Mouse (Mus musculus): ENCODE measurements around the gene Mark2. TPM values are rescaled to one million over a fixed set of nuclear protein-coding genes. Genes with fewer than 3 reads are reported as not detected.

Mark2 gene
- polyA plus RNA-seq, 1 experiment from 2014 or later = 53.9 TPM

DNA sequence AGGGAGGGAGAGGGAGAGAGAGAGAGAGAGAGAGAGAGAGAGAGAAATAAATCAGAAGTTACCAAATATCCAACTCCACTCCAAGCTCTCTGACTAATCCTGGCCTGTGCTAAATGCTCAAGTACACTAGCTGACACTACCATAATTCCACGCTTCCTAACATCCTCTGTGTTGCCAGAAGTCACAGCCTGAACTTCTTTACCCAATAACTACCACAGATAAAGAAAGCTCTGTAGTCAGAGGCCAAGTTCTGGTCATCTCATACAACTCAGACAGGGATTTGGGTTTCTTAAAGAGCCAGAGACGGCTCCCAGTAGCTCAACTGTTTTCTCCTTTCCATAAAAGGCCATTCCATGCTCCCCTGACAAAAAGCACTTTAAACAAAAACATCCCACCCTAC is 36.9 kb downstream of the Mark2 start:
- 86% methylated on average over 2 of the region's 2 CpGs for WGBS
- Histone ChIP-seq H3K36me3 (ENCODE audit: control insufficient read depth, insufficient read depth, low read length) (no peaks in the 10 kb centered on the region; the same call in 1 of the 2 replicates), H3K4me2 (no peak overlapping the region), H3K9me3 (ENCODE audit: control insufficient read depth, low read length) (no peaks in the 10 kb centered on the region), H3K27me3 (ENCODE audit: control insufficient read depth, insufficient read depth, low read length) (no peaks in the 10 kb centered on the region), H3K4me3 (ENCODE audit: low read depth, low read length) (no peak overlapping the region), H3K27ac (ENCODE audit: low read depth, low read length) (no peak overlapping the region), H3K9ac (ENCODE audit: low read length) (no peak overlapping the region), H3K4me1 (ENCODE audit: control insufficient read depth, insufficient read depth, low read length) (peaks cover 10% of the 10 kb centered on the region)
- peak; percentile 17 for DNase-seq (ENCODE audit: low spot score, missing footprints)
- no peak for ATAC-seq (ENCODE audit: low FRiP score)

DNA sequence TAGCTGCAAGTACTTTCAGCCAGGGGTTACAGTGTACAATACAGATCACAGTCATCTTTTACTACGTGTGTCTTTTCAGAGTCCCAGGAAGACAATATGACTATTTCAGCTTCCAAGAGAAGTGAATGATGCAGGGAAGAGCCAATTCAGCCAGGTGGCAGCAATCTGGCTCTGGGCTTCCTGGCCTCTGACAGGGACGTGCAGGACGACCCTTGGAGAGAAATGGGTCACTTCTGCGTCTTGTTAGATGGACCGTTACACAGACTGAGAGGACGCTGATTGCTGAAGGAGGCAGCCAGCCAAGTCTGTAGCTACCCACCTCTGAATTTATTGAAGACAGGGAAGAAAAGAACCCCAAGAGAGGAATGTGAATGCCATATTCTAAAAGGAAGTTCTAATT is 37.9 kb downstream of the Mark2 start:
- Histone ChIP-seq H3K4me2 (no peak overlapping the region), H3K27ac (ENCODE audit: low read depth, low read length) (no peak overlapping the region), H3K9ac (ENCODE audit: low read length) (no peak overlapping the region), H3K4me3 (ENCODE audit: low read depth, low read length) (no peak overlapping the region), H3K36me3 (ENCODE audit: control insufficient read depth, insufficient read depth, low read length) (no peaks in the 10 kb centered on the region; the same call in 1 of the 2 replicates), H3K4me1 (ENCODE audit: control insufficient read depth, insufficient read depth, low read length) (peaks cover 8% of the 10 kb centered on the region), H3K9me3 (ENCODE audit: control insufficient read depth, low read length) (no peaks in the 10 kb centered on the region), H3K27me3 (ENCODE audit: control insufficient read depth, insufficient read depth, low read length) (no peaks in the 10 kb centered on the region)
- peak; percentile 77 for DNase-seq (ENCODE audit: low spot score, missing footprints)
- ATAC-seq (ENCODE audit: low FRiP score) = no peak
- 92% methylated on average over 6 of the region's 6 CpGs for WGBS

DNA sequence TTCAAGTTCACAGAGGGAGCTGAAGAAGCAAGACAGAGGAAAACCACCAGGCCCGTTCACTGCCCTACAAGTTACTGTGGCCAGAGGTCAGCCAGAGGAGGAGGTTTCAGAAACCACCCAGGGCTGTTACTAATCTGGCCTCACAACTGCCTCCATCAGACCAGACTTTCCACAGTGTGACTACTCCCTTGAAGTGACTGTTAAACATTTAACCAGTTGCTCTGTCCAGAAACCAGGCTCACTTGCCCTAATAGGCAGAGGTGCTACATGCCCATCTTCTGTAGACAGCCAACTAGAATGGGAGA is 39.2 kb downstream of the Mark2 start:
- Histone ChIP-seq H3K9ac (ENCODE audit: low read length) (no peak overlapping the region), H3K27ac (ENCODE audit: low read depth, low read length) (no peak overlapping the region), H3K4me3 (ENCODE audit: low read depth, low read length) (no peak overlapping the region), H3K27me3 (ENCODE audit: control insufficient read depth, insufficient read depth, low read length) (no peaks in the 10 kb centered on the region), H3K9me3 (ENCODE audit: control insufficient read depth, low read length) (no peaks in the 10 kb centered on the region), H3K4me2 (no peak overlapping the region), H3K36me3 (ENCODE audit: control insufficient read depth, insufficient read depth, low read length) (no peaks in the 10 kb centered on the region; the same call in 1 of the 2 replicates), H3K4me1 (ENCODE audit: control insufficient read depth, insufficient read depth, low read length) (no peaks in the 10 kb centered on the region)
- no peak for ATAC-seq (ENCODE audit: low FRiP score)
- WGBS = 81% methylated on average over 1 of the region's 1 CpGs
- DNase-seq (ENCODE audit: low spot score, missing footprints) = no peak

DNA sequence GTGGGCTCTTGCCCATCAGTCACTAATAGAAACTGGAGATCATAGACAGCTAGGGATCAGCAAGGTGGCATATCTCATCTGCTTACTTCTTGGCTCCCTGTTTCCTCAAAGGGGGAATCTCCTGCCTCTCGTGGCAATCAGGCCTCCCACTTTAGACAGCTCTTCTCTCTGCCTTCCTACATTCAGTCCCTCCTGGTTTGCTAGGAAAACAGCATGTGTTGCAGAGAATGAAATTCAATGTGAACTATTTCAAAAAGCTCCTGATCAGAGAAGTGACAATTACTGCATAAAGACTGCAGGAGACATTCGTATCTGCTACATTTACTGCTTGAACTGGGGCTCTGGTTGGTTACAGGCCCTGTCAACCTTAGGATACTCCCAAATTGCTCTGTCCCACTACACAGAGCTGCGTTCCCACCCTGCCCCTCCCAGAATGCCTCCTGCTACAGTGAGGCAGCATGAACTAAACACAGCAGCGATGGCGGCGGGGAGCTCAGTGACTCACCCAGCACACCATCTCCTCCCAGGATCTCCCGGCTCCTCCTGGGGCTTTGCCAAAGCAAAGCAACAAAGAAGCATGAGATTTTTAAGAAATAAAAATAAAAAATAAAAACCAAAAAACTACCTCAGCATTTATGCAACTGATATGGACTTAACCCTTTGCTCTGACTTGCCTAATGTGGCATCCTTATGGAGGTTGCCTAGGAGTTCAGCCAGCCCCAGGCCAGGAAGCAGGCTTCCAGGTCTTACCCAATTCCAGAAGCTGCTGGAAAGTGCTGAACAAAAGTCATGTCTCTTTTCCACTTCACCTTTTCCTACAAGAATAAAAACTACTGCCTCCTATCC is 39.8 kb downstream of the Mark2 start:
- no peaks in the 10 kb centered on the region for H3K27me3 ChIP-seq (ENCODE audit: control insufficient read depth, insufficient read depth, low read length)

DNA sequence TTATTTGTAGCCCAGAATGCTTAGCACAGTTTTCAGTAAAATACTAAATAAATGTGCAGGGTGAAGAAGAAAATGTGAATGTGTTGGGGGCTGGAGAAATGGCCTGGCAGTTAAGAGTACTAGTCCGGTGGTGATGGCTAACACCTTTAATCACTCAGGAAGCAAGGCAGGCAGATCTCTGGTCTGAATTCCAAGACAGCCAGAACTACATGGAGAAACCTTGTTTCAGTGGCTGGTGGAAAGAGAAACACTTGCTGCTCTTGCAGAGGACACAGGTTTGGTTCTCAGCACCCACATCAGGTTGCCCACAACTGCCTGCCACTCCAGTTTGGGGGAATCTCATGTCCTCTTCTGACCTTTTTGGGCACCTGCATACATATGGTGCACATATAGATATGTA is 41.6 kb downstream of the Mark2 start:
- no peaks in the 10 kb centered on the region for H3K27me3 ChIP-seq (ENCODE audit: control insufficient read depth, insufficient read depth, low read length)
- 100% methylated on average over 1 of the region's 1 CpGs for WGBS
- no peak overlapping the region for H3K4me2 ChIP-seq
- no peak overlapping the region for H3K27ac ChIP-seq (ENCODE audit: low read depth, low read length)
- no peak overlapping the region for H3K9ac ChIP-seq (ENCODE audit: low read length)
- no peaks in the 10 kb centered on the region for H3K9me3 ChIP-seq (ENCODE audit: control insufficient read depth, low read length)
- ATAC-seq (ENCODE audit: low FRiP score) (no peak), DNase-seq (ENCODE audit: low spot score, missing footprints) (peak; percentile 65)
- no peak overlapping the region for H3K4me3 ChIP-seq (ENCODE audit: low read depth, low read length)
- no peaks in the 10 kb centered on the region; the same call in 1 of the 2 replicates for H3K36me3 ChIP-seq (ENCODE audit: control insufficient read depth, insufficient read depth, low read length)
- no peaks in the 10 kb centered on the region for H3K4me1 ChIP-seq (ENCODE audit: control insufficient read depth, insufficient read depth, low read length)

More for the DNA sequence above, 39.8 kb downstream of the Mark2 start:
- Histone ChIP-seq H3K9me3 (ENCODE audit: control insufficient read depth, low read length) (no peaks in the 10 kb centered on the region), H3K4me1 (ENCODE audit: control insufficient read depth, insufficient read depth, low read length) (no peaks in the 10 kb centered on the region), H3K4me3 (ENCODE audit: low read depth, low read length) (no peak overlapping the region), H3K36me3 (ENCODE audit: control insufficient read depth, insufficient read depth, low read length) (no peaks in the 10 kb centered on the region; the same call in 1 of the 2 replicates), H3K27ac (ENCODE audit: low read depth, low read length) (no peak overlapping the region), H3K9ac (ENCODE audit: low read length) (no peak overlapping the region), H3K4me2 (no peak overlapping the region)
- DNase-seq (ENCODE audit: low spot score, missing footprints) (peak; percentile 41), ATAC-seq (ENCODE audit: low FRiP score) (no peak)
- whole genome bisulfite sequencing = 93% methylated on average over 7 of the region's 7 CpGs

DNA sequence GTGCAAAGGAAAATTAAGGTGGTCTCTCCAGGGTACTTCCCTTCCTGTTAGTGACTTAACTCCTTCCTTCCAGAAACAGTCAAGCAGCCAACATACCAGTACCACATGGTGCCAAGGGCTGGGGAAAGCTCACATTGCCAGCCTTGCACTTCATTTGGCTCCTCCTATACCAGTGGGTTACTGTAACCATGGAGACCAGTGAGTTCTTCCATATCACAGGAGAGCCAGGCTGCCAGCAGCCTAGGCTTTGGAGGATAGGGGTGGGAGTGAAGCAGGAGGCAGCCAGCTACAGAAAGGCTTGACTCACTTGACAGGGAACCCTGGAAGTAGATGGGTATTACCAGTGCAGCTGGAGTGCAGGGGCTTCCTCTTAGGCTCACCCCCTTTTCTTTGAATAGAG is 42.6 kb downstream of the Mark2 start:
- no peak overlapping the region for H3K4me3 ChIP-seq (ENCODE audit: low read depth, low read length)
- no peak for ATAC-seq (ENCODE audit: low FRiP score)
- H3K36me3 ChIP-seq (ENCODE audit: control insufficient read depth, insufficient read depth, low read length) = no peaks in the 10 kb centered on the region; the same call in 1 of the 2 replicates
- H3K9me3 ChIP-seq (ENCODE audit: control insufficient read depth, low read length) = no peaks in the 10 kb centered on the region
- H3K27ac ChIP-seq (ENCODE audit: low read depth, low read length) = no peak overlapping the region
- H3K27me3 ChIP-seq (ENCODE audit: control insufficient read depth, insufficient read depth, low read length) = no peaks in the 10 kb centered on the region
- peak; percentile 77 for DNase-seq (ENCODE audit: low spot score, missing footprints)
- no peak overlapping the region for H3K9ac ChIP-seq (ENCODE audit: low read length)
- no peak overlapping the region for H3K4me2 ChIP-seq
- H3K4me1 ChIP-seq (ENCODE audit: control insufficient read depth, insufficient read depth, low read length) = no peaks in the 10 kb centered on the region

DNA sequence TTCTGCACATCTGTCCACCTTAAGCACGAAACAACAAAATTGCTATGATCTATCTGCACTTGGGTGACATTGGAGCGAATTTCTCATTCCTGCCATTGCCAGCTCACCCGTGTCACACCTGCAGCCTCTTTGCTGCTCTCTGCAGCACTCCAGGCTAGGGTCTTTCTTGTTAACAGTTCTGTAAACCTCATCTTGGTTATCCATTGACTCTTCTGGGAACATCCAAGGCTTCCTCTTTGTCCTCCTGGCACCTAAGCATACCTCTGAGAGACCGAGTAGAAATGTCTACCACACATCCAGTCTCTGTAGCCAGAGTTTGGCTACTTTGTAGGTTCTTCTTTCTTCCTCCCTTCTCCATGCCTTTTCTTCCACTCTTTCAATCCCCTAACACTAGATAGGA is 45.7 kb downstream of the Mark2 start:
- Histone ChIP-seq H3K4me1 (ENCODE audit: control insufficient read depth, insufficient read depth, low read length) (no peaks in the 10 kb centered on the region; the same call in 1 of the 2 replicates), H3K27me3 (ENCODE audit: control insufficient read depth, insufficient read depth, low read length) (no peaks in the 10 kb centered on the region), H3K4me2 (no peak overlapping the region), H3K9ac (ENCODE audit: low read length) (no peak overlapping the region), H3K9me3 (ENCODE audit: control insufficient read depth, low read length) (no peaks in the 10 kb centered on the region), H3K36me3 (ENCODE audit: control insufficient read depth, insufficient read depth, low read length) (no peaks in the 10 kb centered on the region), H3K4me3 (ENCODE audit: low read depth, low read length) (no peak overlapping the region), H3K27ac (ENCODE audit: low read depth, low read length) (no peak overlapping the region)
- DNase-seq (ENCODE audit: low spot score, missing footprints) (no peak), ATAC-seq (ENCODE audit: low FRiP score) (no peak)
- 90% methylated on average over 4 of the region's 4 CpGs for WGBS

DNA sequence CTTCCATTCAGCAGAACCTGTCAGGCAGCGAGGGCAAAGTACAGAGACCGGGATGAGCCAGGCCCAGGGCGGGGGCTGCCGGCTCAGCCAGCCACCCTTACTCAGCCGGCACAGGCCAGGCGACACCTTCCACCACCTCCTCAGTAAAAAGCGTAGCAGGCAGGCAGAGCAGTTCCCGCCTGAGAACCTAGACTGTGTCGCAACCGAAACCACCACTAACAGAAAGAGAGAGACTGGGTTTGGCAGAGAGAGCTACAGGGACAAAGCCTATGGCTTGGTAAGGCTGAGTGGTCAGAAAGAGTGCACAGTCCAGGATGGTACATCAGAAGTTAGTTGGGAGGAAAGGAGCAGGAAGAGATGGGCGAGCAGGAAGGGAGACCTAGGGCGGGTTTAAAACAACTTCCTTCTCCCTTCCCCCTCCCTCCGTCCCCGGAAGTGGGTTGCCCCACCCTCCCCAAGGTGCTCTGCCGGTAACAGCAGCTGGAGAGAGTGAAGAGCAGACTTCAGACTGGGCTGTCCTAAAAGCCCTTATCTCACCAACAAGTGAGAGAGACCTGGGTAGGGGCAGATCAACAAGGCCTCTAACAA is 46.5 kb downstream of the Mark2 start:
- 0 out of 2 replicates have a peak overlapping the region, but pooled peaks have one; percentile 0 for H3K4me2 ChIP-seq
- no peak overlapping the region for H3K9ac ChIP-seq (ENCODE audit: low read length)
- 74% methylated on average over 14 of the region's 15 CpGs for WGBS
- H3K27me3 ChIP-seq (ENCODE audit: control insufficient read depth, insufficient read depth, low read length) = no peaks in the 10 kb centered on the region
- ATAC-seq (ENCODE audit: low FRiP score) (no peak), DNase-seq (ENCODE audit: low spot score, missing footprints) (no peak)
- H3K4me1 ChIP-seq (ENCODE audit: control insufficient read depth, insufficient read depth, low read length) = no peaks in the 10 kb centered on the region; the same call in 1 of the 2 replicates
- H3K36me3 ChIP-seq (ENCODE audit: control insufficient read depth, insufficient read depth, low read length) = no peaks in the 10 kb centered on the region
- no peaks in the 10 kb centered on the region for H3K9me3 ChIP-seq (ENCODE audit: control insufficient read depth, low read length)
- no peak overlapping the region for H3K27ac ChIP-seq (ENCODE audit: low read depth, low read length)
- H3K4me3 ChIP-seq (ENCODE audit: low read depth, low read length) = no peak overlapping the region

DNA sequence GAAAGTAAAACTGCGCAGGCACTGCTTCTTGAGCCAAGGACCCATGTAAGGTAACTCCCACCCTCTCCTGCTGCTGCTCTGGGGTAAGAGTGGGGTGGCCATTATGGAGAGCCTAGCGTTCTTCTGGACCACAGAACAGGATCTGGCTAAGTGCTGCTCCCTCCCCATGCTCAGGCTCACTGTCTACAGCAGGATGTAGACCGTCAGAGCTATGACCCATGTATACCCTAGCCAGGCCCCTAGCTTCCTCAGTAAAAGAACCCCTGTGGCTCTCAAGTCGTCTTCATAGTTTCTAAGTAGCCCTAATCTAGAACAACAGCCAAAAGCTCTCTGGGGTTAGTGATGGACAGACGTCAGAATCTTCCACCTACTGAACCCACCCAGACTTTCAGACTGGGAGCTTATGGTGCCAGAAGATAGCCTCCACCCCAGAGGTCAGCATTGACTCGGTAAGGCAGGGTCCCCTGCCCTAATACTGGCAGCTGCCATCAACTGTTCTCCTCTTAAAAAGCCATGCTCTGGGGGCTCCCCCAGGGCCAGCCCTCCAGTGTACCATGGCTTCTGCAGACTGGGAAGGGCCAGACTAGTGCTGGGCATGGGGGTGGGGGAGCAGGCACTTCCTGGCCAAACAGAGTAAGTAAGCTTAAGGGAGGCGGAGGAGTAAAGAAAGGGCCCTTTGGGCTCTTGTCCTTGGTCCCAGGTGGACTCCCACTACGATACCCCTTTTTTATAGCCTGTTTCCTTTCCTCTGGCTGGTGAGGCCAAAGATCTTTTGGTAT is 47.4 kb downstream of the Mark2 start:
- 75% methylated on average over 8 of the region's 8 CpGs for WGBS
- Histone ChIP-seq H3K36me3 (ENCODE audit: control insufficient read depth, insufficient read depth, low read length) (no peaks in the 10 kb centered on the region; the same call in 1 of the 2 replicates), H3K4me3 (ENCODE audit: low read depth, low read length) (no peak overlapping the region), H3K9ac (ENCODE audit: low read length) (no peak overlapping the region), H3K9me3 (ENCODE audit: control insufficient read depth, low read length) (no peaks in the 10 kb centered on the region), H3K27ac (ENCODE audit: low read depth, low read length) (no peak overlapping the region), H3K27me3 (ENCODE audit: control insufficient read depth, insufficient read depth, low read length) (no peaks in the 10 kb centered on the region), H3K4me1 (ENCODE audit: control insufficient read depth, insufficient read depth, low read length) (no peaks in the 10 kb centered on the region; the same call in 1 of the 2 replicates), H3K4me2 (no peak overlapping the region)
- DNase-seq (ENCODE audit: low spot score, missing footprints) (no peak), ATAC-seq (ENCODE audit: low FRiP score) (no peak)
